Mouse (Mus musculus): ENCODE measurements at regions not wholly inside any gene's neighbourhood (a gene's known extent, or its start where the extent isn't known, plus 50 kb on each side); places are given as distances from the start of the nearest gene placed in this dataset.

DNA sequence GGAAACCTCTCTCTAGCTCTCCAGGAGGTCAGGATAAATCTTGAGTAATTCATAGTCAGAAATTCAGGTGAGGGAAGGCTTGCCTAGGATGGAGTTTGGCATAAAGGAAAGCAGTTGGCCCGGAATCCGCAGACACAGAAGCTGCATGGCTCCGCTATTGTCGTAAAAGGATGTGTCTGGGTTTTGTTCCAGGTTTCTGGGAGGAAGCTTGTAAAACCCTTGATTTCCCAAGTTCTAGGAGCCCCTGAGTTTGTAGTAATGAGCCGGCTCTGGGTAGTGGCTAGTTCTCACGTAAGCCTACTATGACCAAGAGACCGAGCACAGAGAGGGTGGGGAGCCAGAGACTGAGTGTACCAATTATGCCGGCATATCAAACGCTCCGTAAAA is 52.7 kb upstream of the Gm21915 start:
- DNase-seq (ENCODE audit: low spot score): no peak

DNA sequence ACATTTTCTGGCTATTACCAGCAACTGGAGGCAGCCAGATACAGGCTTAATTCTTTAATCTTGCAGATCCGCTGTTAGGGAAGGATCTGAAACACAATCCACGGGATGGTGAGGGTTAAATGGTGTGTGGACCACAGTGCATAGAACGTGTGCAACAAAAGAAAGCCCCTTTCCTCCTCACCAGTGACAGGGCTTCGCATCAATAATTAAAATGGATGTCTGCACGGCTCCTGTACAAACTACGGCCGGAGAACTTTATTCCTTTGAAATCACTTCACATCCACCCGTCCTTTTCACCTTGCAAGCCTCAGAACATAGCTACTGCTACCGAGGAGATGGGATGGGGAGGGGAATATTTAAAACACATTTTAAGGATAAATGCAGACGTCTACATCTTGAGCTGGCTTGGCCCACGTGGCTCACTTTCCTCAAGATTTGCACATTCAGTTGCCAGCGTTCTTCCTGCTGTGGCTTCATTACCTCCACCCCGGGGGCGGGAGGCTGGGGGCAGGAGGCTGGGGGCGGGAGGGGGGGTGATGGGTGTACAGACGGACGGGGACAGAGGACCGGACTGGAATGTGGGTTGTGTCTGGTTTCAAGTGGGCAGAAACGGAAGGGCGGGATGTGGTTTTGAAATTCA is 53.3 kb upstream of the Gm21915 start:
- no peak for DNase-seq (ENCODE audit: low spot score)

DNA sequence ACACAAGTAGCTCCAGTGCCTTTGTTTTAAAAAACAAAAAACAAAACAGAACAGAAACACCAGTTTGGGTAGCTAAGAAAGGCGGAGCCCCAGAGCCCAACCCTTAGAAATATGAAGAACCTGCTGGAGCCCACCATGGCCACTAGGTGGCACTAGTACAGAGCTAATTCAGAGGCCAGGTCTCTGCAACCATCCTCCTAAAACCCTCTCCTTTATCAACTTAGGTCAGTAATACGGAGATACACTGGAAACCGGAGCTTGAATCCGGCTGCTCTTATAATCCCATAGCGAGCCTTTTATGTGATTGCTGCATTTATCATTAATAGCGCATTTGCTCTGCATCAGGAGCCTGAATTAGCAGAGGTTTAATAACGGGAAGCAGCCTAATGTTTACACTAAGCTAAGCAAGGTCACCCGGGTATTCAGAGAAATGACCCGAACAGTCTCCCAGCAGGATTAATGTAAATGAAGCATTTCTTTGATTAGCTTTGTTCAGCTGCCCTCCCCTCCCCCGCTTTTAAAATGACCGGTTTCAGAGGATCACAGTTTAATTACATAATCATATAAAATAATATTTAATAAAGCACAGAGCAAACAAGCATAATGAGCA is 53.9 kb upstream of the Gm21915 start:
- peak; percentile 65 for DNase-seq (ENCODE audit: low spot score)

DNA sequence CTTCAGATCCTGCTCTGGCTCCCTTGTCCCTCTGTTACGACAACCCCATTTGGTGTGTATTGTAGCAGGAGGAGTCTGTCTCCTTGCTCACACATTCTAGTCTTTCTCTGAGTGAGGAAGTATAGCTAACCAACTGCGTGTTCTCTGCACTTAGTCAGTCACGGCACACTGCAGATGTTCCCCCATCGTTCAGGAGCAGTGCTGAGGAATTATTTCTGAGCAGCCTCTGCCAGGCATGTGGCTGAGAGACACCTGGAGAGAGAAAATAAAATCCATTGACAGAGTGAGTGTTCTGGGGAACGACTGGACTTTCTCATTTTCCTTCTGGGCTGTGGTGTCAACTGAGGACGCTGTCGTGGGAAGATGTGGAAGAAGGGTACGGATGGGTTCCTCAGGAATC is 54.5 kb upstream of the Gm21915 start:
- no peak for DNase-seq (ENCODE audit: low spot score)

DNA sequence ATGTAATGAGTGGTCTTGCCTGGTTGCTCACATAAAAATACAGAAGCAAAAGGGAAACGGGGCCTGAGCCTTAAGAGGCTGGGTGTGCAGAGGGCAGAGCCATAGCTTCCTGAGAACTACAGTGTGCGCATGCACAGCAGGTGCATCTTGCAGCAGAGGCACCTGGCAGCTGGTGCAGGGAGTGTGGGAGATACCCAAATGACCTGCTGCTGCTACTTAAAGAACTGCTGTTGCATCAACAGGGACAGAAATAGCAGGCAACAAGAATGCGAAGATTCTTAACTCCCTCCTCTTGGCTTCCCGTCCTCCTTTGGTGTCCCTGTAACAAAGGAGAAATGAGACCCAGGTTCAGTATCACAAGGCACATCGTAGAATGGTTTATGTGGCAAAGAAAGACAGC is 56.3 kb upstream of the Gm21915 start:
- DNase-seq (ENCODE audit: low spot score): no peak

DNA sequence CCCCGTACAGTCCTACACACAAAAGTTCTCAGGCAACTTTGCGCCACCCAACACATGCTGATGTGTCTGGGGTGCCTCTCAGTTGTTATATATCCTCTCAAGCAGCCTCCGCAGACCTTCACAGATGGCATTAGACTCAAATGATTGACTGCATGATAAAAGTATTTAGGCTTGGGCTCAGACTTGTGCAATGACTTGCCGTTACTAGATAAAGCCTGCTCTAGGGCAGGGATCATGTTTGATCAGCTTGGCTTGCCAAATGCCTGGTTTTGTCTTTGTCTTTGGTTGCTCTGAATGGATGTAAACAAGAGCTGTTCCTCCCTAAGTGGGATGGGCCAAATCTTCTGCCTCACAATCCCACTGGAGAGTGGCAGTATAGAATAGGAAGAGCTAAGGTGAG is 57.2 kb upstream of the Gm21915 start:
- DNase-seq (ENCODE audit: low spot score): no peak

DNA sequence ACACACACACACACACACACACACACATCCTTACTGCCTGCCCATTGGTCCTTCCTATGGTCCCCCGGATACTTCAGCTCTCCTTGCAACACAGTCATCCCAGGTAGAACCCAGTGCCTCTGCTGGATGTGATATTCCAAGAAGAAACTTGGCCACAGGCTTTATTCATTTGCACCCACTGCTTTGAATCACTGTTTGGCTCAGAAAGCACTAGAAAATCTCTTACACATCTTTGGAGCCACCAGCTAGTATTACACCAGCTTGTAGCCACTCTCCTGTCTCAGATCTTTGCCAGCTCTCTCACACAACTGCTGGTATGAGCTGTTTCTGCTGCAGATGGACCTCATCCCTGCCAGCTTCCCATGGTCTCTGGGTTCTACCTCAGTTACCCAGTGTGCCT is 57.7 kb upstream of the Gm21915 start:
- no peak for DNase-seq (ENCODE audit: low spot score)

DNA sequence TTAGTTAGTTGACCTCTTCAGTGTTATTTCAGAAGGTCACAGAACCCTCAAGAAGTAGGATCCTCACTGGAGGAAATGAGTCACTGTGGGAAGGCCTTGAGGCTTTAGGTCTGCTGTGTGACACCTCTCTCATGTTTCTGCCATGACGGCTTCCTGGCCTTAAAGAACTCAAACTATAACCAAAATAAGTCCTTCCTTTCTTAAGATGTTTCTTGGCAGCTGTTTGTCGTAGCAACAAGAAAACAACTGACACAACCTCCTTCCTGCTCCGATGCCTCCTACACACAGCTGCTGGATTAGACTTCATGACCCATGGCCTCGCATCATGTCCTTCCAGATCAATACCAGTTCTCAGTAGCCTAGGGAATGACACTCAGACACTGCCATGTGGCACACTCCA is 58.1 kb upstream of the Gm21915 start:
- DNase-seq (ENCODE audit: low spot score): no peak

DNA sequence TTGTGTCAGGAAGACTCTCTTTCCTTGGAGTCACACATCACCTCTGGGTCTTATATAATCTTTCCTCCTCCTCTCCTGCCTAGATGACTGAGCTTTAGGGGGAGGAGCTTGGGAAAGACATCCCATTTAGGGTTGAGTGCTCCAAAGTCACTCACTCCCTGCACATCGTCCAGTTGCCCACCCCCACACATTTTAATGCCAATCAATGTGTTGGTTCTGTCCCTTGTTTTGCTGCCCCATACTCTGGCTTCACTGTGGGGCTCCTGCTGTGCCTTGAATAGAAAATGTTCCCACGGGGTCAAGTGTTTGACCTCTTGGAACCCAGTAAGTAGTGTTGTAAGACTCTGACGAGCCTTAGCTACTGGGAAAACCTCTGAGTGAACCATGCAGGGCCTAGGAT is 58.8 kb upstream of the Gm21915 start:
- DNase-seq (ENCODE audit: low spot score): no peak

DNA sequence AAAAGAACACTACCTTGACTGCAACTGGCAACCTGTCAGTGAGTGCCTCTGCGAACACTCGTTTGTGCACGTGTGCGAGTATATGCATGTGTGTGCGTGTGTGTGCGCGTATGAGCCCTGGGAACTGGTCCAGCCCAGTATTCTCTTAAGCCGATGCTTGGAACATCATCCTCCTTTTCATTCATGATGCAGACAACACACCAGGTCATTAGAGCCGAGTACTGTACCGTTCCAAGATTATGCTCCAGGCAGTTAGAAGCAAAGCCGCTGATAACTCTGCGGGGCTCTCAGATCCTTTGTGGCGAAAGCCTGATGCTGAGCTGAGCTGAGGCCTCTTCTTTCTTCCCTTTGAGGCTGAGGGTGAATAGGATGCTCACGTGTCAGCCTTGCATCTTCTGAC is 61.8 kb upstream of the Gm21915 start:
- no peak for DNase-seq (ENCODE audit: low spot score)

DNA sequence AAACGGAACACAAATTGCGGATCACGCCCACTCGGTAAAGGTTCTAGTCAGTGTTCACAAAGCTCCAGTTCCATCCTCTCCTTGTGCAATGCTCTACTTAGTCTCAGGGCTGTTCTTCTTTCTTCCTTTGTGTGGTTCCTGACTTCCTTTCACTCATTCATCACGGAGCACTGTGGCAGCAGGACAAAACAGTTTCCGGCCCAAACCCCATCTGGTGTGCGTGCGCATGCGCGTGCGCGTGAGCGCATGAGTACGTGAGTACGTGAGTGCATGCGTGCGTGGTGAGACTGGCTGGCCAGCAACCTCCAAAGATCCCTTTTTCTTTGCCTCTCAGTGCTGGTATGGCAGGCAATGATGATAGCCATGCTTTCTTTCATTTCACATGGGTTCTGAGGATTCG is 62.5 kb upstream of the Gm21915 start:
- DNase-seq (ENCODE audit: low spot score): no peak

DNA sequence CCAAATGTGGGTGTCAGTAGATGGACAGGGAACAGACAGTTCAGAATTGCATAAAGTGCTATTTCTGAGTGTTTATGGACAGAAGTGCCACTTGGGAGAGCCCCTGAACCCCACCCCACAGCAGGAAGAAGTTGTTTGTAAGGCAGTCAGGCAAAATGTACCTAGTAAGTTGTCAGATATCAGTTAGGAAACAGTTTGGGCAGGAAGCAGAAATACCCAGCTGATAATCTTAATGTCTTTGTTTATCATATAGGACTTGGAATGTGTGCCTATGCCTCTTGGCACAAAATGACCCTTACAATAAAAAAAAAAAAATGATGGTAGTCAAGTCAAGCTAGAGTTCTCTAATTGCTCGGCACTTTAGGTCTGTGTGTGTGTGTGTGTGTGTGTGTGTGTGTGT is 66.9 kb upstream of the Gm21915 start:
- no peak for DNase-seq (ENCODE audit: low spot score)

DNA sequence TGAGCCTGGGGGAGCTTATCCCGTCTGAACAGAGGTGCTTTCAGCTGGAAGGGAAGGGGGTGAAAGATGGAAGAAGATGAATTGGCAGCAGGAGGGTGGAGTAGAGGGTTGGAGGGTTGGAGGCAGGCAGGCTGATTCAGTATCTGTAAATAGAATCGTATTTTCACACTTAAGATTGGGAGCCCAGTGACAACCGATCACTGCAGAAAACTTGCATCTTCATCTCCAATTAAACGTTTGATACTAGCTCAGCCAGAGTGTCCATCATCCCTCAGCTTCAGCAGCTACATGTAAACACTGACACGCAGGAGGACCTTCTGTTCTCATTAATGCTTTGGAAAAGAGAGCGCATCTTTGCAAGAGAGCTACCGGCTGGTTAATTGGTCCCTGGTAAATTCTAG is 67.2 kb upstream of the Gramd1b start:
- no peak for DNase-seq (ENCODE audit: low spot score)

DNA sequence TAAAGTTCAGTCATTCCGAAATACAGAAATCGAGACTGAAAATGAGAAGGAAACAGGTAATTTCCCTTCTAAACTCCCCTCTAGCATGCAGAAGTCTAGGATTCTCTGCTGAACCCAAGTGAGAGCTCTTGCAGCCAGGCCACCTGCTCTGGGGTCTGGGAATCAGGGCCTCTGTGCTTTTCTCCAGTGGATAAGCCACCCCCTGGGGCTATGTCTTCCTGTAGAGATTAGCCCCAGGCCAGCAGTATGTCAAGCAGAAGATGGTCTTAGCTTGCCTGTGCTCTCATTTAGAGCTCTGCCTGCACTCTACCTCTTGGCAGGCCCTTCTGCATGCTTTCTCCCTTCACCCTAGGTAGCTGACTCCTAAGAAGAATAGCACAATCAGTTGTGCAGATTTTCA is 56.2 kb upstream of the Gramd1b start:
- no peak for DNase-seq (ENCODE audit: low spot score)

DNA sequence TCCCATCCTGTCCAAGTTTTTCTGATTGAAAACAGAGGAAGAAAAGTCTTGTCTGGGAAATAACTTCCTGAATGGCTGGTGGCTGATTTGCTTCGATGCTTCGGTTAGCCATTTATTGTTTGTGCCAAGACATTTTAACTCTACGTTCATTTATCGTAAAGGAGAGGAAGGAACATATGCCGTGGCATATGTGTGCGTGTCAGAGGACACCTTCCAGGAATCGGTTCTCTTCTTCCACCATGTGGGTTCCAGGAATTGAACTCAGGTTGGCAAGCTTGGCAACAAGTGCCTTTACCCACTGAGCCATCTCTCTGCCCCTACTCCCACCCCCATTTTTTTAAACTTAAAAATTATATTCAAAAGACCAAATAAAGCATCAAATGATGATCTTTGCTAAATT is 55.4 kb upstream of the Gramd1b start:
- no peak for DNase-seq (ENCODE audit: low spot score)

DNA sequence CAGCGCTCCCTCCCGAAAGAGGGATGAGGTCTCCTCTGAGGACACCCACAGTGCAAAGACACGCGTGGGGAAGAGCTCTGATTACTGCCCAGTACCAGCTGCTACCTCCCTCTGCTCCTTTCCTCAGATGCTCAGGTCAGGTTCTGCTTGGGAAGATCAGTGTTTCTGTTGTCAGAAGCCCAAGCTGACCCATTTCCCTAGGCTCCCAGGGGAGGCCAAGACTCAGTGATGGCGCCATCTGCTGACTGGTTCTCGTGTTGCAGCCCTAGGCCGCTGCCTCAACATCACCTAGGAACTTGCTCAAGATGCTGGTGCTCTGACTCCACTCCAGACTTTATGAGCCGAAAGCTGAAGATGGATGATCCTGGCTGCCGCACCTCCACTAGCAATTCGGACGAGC is 52.4 kb upstream of the Gramd1b start:
- DNase-seq (ENCODE audit: low spot score): peak; percentile 45

DNA sequence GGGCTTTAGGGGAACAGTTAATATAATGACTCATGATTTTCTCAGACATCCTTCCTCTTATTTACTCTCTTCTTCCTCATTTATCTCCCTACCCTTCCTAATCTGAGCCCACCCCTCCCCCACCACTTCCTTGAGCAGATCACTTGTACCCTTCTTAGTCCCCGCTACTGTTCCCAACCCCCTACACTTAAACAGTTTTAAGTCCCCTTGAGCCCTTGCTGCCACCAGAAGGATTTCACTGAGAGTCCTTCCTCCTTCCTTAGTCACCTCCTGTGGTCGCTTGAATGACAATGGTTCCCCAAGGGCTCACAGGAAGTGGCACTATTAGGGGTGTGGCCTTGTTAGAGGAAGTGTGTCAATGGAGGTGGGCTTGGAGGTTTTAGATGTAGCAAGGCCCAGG is 50.7 kb upstream of the Gramd1b start:
- DNase-seq (ENCODE audit: low spot score): peak; percentile 42

All from lung, postnatal 25 days (tissue).